Mouse (Mus musculus): ENCODE measurements around the gene Commd9. TPM values are rescaled to one million over a fixed set of nuclear protein-coding genes. Genes with fewer than 3 reads are reported as not detected.
A peak's percentile ranks its signal among the peaks of the same experiment; 100 is the strongest.

The Commd9 gene
- 81.6 and 83.3 TPM in 2 replicates for polyA plus RNA-seq (2015; fragmentation: Nextera tagmentation; extraction: Ambion mirVana)

DNA sequence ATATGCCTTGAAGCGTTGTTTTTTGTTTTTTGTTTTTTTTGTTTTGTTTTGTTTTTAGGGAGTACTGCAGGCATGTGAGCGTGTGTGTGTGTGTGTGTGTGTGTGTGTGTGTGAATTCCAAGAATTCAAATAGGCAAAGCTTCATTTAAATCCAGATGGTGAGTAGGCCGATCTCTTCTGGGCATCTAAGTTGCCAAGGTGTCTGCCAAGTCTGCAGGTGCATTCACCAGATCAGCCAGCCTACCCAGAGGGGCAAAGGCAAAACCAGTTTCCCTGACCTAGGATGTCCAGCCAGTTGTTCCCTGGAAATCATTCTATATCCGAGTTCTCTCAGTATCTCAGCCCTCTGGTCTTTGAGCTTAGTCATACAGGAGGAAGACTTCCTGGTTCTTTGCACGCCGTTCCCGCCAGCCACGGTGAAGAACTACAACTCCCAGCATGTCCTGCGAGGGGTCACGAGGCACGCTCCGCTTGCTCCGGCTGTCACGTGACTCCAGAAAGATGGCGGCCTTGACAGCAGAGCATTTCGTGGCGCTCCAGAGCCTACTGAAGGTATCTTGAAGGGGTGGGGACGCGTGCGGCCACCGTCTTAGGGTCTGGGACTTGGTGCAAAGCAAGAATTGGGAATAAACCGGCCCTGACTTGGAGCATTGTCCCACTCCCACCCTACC is at the start of gene Commd9:
Commd9 (plus strand) TSS at position 480 of the 671 bp plus-strand sequence.
- TF ChIP-seq CTCF (IDR thresholded peaks at IDR 0.05; ENCODE audit: low read depth), result peak; percentile 18; the same call in 1 of the 2 replicates
- Histone ChIP-seq H3K27ac (ENCODE audit: low read depth, low read length) (peak within 1 kb of the TSS; percentile 21; the same call in 1 of the 2 replicates), H3K4me2 (replicated peaks; ENCODE audit: low read depth) (peak within 1 kb of the TSS; percentile 78), H3K9me3 (ENCODE audit: control insufficient read depth) (no peaks in the 10 kb centered on the region), H3K4me1 (replicated peaks; ENCODE audit: control insufficient read depth, insufficient read depth, low read length) (peaks cover 5% of the 10 kb centered on the region), H3K9ac (ENCODE audit: low read depth, low read length) (peak within 1 kb of the TSS; percentile 76), H3K27me3 (replicated peaks; ENCODE audit: control insufficient read depth, insufficient read depth, low read length) (no peaks in the 10 kb centered on the region), H3K36me3 (ENCODE audit: control insufficient read depth, insufficient read depth) (no peaks in the 10 kb centered on the region), H3K4me3 (ENCODE audit: low read depth, low read length) (peak within 1 kb of the TSS; percentile 85)
- WGBS, result 12% methylated on average over 22 of the region's 22 CpGs
- peak; percentile 97 for ATAC-seq

DNA sequence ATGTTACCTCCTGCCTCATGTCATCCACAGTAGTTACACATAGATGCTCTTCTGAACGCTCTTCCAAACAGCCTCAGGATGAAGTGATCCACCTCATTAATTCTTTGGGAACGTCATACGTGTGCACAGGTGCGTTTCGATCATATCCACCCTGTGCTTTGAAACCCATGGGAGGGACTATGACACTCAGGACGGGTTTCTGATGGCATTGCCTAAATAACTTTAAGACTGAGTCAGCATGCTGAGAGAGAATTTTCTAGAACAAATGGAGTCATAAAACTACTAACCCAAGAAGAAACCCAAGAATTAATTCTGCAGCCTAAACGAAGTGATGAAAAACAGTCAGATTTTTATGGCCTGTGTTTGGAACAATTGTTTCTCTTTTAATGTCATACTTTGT is 43.3 kb upstream of the Commd9 start:
- Histone ChIP-seq H3K9ac (ENCODE audit: low read depth, low read length) (no peak overlapping the region), H3K27me3 (replicated peaks; ENCODE audit: control insufficient read depth, insufficient read depth, low read length) (no peaks in the 10 kb centered on the region), H3K9me3 (ENCODE audit: control insufficient read depth) (no peaks in the 10 kb centered on the region), H3K4me1 (replicated peaks; ENCODE audit: control insufficient read depth, insufficient read depth, low read length) (no peaks in the 10 kb centered on the region), H3K36me3 (ENCODE audit: control insufficient read depth, insufficient read depth) (no peaks in the 10 kb centered on the region), H3K27ac (ENCODE audit: low read depth, low read length) (no peak overlapping the region), H3K4me3 (ENCODE audit: low read depth, low read length) (no peak overlapping the region), H3K4me2 (replicated peaks; ENCODE audit: low read depth) (no peak overlapping the region)
- no peak for TF ChIP-seq CTCF (IDR thresholded peaks at IDR 0.05; ENCODE audit: low read depth)
- ATAC-seq, result no peak
- 85% methylated on average over 7 of the region's 7 CpGs for WGBS

DNA sequence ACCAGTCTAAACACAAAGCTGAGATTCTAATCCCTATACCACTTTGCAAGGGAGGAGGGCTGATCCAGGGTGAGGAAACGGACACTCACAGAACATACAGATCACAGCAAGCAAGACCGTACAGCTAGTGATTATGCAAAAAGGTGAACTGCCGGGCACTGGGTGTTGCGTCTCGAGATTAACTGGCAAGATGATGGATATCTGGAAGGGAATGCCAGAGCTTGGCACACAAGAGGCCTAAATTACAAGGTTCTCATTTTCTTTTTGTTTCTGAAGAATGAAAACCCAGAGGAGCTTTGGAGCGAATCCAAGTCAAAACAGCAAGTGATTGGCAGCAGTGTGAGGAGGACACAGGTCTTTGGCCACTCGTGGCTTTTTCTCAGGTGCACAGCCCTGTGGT is 31.3 kb upstream of the Commd9 start:
- WGBS, result 68% methylated on average over 7 of the region's 7 CpGs
- no peak for ATAC-seq
- Histone ChIP-seq H3K4me2 (replicated peaks; ENCODE audit: low read depth) (no peak overlapping the region), H3K27me3 (replicated peaks; ENCODE audit: control insufficient read depth, insufficient read depth, low read length) (no peaks in the 10 kb centered on the region), H3K27ac (ENCODE audit: low read depth, low read length) (no peak overlapping the region), H3K9me3 (ENCODE audit: control insufficient read depth) (no peaks in the 10 kb centered on the region), H3K4me1 (replicated peaks; ENCODE audit: control insufficient read depth, insufficient read depth, low read length) (no peaks in the 10 kb centered on the region), H3K4me3 (ENCODE audit: low read depth, low read length) (no peak overlapping the region), H3K36me3 (ENCODE audit: control insufficient read depth, insufficient read depth) (no peaks in the 10 kb centered on the region), H3K9ac (ENCODE audit: low read depth, low read length) (no peak overlapping the region)
- TF ChIP-seq CTCF (IDR thresholded peaks at IDR 0.05; ENCODE audit: low read depth), result no peak

DNA sequence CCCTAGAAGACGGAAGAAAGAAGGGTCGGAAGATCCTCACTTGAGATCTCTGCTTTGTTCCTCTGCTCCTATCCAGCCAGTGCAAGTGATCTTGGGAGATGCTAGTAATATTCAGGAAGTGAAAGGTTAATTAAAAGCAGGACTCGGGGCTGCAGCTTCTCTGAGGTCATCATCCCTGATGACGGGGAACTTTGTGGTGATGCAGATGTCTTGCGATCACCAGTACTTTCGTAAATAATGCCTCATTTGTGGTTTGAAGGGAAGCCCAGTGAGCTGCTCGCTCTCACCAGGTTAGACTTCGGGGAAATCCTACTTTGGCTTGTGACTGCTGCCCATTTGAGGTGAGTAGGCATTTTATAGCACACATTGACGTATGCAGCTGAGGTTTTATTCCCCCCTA is 29.9 kb upstream of the Commd9 start:
- ATAC-seq, result no peak
- H3K9ac ChIP-seq (ENCODE audit: low read depth, low read length), result no peak overlapping the region
- H3K9me3 ChIP-seq (ENCODE audit: control insufficient read depth), result no peaks in the 10 kb centered on the region
- no peak overlapping the region for H3K4me3 ChIP-seq (ENCODE audit: low read depth, low read length)
- no peak overlapping the region for H3K4me2 ChIP-seq (replicated peaks; ENCODE audit: low read depth)
- 83% methylated on average over 9 of the region's 9 CpGs for WGBS
- H3K27me3 ChIP-seq (replicated peaks; ENCODE audit: control insufficient read depth, insufficient read depth, low read length), result no peaks in the 10 kb centered on the region
- no peaks in the 10 kb centered on the region for H3K36me3 ChIP-seq (ENCODE audit: control insufficient read depth, insufficient read depth)
- H3K27ac ChIP-seq (ENCODE audit: low read depth, low read length), result no peak overlapping the region
- no peaks in the 10 kb centered on the region for H3K4me1 ChIP-seq (replicated peaks; ENCODE audit: control insufficient read depth, insufficient read depth, low read length)
- TF ChIP-seq CTCF (IDR thresholded peaks at IDR 0.05; ENCODE audit: low read depth), result no peak

DNA sequence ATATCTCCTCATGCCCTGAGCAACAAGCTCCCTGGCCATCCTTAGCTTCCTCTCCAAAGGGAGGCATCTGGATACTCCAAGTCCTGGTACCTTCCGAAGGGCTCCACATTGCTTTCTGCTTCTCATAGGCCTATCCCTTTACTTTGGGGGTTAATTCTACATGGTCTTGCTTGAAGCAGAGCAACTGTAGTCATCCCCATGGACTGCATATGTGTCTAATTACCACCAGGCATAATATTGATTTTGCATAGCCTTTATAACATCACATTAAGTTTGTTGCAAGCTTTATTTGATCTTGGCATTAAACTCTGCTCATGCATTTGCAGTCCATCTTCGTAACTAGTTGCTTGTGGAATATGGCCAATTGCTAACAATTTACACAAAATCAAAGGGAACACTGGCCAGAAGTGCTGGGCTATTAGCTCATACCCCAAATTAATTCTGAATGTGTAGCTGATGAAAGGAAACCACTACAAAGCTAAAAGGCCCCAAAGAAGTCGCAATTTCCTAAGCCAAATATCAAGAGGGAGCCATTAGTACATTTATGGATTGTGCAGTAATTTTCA is 25.0 kb upstream of the Commd9 start:
- no peak for TF ChIP-seq CTCF (IDR thresholded peaks at IDR 0.05; ENCODE audit: low read depth)
- H3K4me2 ChIP-seq (replicated peaks; ENCODE audit: low read depth), result no peak overlapping the region
- no peak overlapping the region for H3K27ac ChIP-seq (ENCODE audit: low read depth, low read length)
- H3K9me3 ChIP-seq (ENCODE audit: control insufficient read depth), result no peaks in the 10 kb centered on the region
- H3K4me1 ChIP-seq (replicated peaks; ENCODE audit: control insufficient read depth, insufficient read depth, low read length), result no peaks in the 10 kb centered on the region
- no peaks in the 10 kb centered on the region for H3K36me3 ChIP-seq (ENCODE audit: control insufficient read depth, insufficient read depth)
- no peak overlapping the region for H3K4me3 ChIP-seq (ENCODE audit: low read depth, low read length)
- H3K27me3 ChIP-seq (replicated peaks; ENCODE audit: control insufficient read depth, insufficient read depth, low read length), result no peaks in the 10 kb centered on the region
- no peak overlapping the region for H3K9ac ChIP-seq (ENCODE audit: low read depth, low read length)
- ATAC-seq, result no peak
- 93% methylated on average over 3 of the region's 3 CpGs for WGBS

DNA sequence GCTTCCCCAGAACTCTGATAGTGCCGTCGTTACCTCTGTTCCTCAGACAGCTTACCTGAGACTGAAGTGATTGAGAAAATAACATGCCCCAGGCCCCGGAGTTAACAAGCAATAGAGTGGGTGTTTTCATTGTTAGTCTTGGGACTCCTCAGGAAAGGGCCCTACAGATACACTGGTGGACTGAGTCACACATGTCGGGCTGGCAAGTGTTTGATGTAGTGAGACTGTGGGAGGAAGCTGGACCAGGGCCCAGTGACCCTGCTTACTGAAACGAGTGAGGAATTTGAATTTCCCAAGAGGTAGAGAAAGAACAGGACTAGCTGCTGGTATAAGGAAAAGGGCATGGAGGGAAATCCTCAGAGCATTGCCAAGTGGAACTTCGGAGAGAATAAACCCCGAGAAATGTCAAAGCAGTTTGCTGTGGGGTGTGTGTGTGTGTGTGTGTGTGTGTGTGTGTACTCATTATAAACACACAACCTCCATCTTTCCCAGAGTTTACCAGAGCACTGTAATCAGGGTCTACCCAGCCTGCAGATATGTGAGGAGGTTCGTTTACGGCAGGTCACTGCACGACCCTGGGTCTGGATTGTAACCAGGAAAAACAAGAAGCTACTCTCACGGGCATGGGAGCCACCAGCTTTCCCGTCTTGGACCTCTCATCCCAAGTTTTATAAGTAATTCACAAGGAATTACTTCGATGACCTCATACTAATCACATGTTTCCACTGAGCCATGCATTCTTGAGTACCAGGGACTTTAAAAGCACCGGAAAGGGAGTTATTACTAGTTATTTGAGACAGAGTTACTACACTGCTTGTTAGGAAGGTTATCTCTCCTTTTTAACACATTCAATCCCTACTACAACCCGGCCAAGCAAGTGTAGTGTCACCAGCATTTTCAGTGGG is 23.6 kb upstream of the Commd9 start:
- H3K27ac ChIP-seq (ENCODE audit: low read depth, low read length), result no peak overlapping the region
- 53% methylated on average over 15 of the region's 15 CpGs for WGBS
- H3K4me1 ChIP-seq (replicated peaks; ENCODE audit: control insufficient read depth, insufficient read depth, low read length), result no peaks in the 10 kb centered on the region
- TF ChIP-seq CTCF (IDR thresholded peaks at IDR 0.05; ENCODE audit: low read depth), result no peak
- no peak overlapping the region for H3K9ac ChIP-seq (ENCODE audit: low read depth, low read length)
- H3K4me3 ChIP-seq (ENCODE audit: low read depth, low read length), result no peak overlapping the region
- H3K4me2 ChIP-seq (replicated peaks; ENCODE audit: low read depth), result no peak overlapping the region
- H3K9me3 ChIP-seq (ENCODE audit: control insufficient read depth), result no peaks in the 10 kb centered on the region
- ATAC-seq, result 0 out of 2 replicates have a peak, but pooled peaks have one; percentile 8
- H3K36me3 ChIP-seq (ENCODE audit: control insufficient read depth, insufficient read depth), result no peaks in the 10 kb centered on the region
- H3K27me3 ChIP-seq (replicated peaks; ENCODE audit: control insufficient read depth, insufficient read depth, low read length), result no peaks in the 10 kb centered on the region
